8 mouse cellular contexts compared by ENCODE assay signal in the genomic region with DNA sequence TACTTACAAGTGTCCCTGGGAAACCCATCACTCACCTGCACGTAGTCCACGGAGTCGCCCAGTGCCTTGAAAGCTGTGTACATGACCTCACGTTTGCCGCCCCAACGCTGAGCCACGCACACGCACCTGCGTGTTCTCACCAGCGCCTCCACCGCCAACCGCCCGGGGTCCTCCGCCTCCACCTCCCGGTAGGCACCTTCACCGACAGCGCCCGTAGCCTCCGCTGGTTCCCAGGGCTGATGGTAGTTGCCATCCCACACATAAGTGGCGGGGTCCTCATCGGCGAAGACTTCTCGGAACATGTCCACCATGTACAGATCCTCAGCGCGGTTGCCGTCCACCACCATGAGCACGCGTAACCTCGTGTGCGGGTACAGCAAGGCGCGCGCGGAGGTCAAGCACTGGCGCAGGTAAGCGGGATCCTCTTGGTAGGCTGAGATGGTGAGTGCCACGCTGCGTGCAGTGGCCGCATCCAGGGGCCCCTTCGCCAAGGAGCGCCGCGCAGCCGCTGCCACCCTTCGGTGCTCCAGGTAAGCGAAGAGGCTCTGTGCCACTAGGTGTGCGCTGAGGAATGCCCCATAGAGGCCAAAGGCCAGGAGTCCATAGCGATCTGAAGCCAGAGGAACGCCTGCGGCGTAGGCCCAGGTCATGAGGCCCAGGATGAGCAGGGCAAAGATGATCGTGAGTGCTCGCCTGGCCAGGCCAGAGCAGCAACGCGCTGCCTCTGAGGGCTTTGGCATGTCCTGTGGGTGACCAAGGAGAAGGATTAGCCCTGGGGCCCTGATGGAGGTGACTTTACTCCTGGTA. TPM values are rescaled to one million over a fixed set of nuclear protein-coding genes. Genes with fewer than 3 reads are reported as not detected.
A peak's percentile ranks its signal among the peaks of the same experiment; 100 is the strongest.
DNase-seq lines count a peak whose midpoint lies in the region; ATAC-seq and TF ChIP-seq lines count a peak whose summit lies in the region.

No protein-coding gene starts in this region.

- H3K4me3 ChIP-seq in stomach, embryonic 14.5 days (ENCODE audit: low read depth, low read length): no peak overlapping the region
- no peak overlapping the region for H3K4me3 ChIP-seq in stomach, postnatal 0 days (ENCODE audit: low read depth, low read length)
- H3K4me3 ChIP-seq in limb, embryonic 11.5 days (ENCODE audit: low read depth, low read length): no peak overlapping the region

- TF ChIP-seq EP300 in stomach, postnatal 0 days (optimal IDR thresholded peaks at IDR 0.05): no peak

- H3K4me2 ChIP-seq in stomach, embryonic 14.5 days (replicated peaks; ENCODE audit: low read depth, low read length): peak overlapping the region; percentile 22; the same call in 1 of the 2 replicates
- H3K4me2 ChIP-seq in stomach, postnatal 0 days (replicated peaks; ENCODE audit: low read depth): no peak overlapping the region
- no peak overlapping the region for H3K4me2 ChIP-seq in limb, embryonic 11.5 days (ENCODE audit: low read depth, severe bottlenecking)

- WGBS in stomach, embryonic 14.5 days: 28% methylated on average over 55 of the region's 55 CpGs
- 38% methylated on average over 55 of the region's 55 CpGs for WGBS in stomach, postnatal 0 days
- WGBS in limb, embryonic 11.5 days: 17% methylated on average over 55 of the region's 55 CpGs

- ATAC-seq in frontal cortex, adult (ENCODE audit: low TSS enrichment): peak; percentile 76
- ATAC-seq in stomach, embryonic 14.5 days (ENCODE audit: insufficient number of reproducible peaks, insufficient read depth, low FRiP score, low read depth): peak; percentile 42; the same call in 1 of the 2 replicates
- ATAC-seq in stomach, postnatal 0 days (ENCODE audit: low FRiP score, low TSS enrichment): no peak
- peak; percentile 26; the same call in 1 of the 2 replicates for ATAC-seq in limb, embryonic 11.5 days (ENCODE audit: insufficient number of reproducible peaks, low FRiP score, low TSS enrichment, low read depth)
- no peak for ATAC-seq in erythroid progenitor cell, adult 5-6 weeks (replicated peaks; ENCODE audit: low FRiP score, poor library complexity, severe bottlenecking)

- no peaks in the 10 kb centered on the region for H3K4me1 ChIP-seq in stomach, embryonic 14.5 days (ENCODE audit: control insufficient read depth, insufficient read depth, low read length)
- H3K4me1 ChIP-seq in stomach, postnatal 0 days (replicated peaks; ENCODE audit: control insufficient read depth, insufficient read depth): no peaks in the 10 kb centered on the region
- H3K4me1 ChIP-seq in limb, embryonic 11.5 days (ENCODE audit: control insufficient read depth, insufficient read depth, low read length): peaks cover 1% of the 10 kb centered on the region

- DNase-seq in frontal cortex, postnatal 10 days (ENCODE audit: low spot score in 2 of 2): no peak
- DNase-seq in stomach, postnatal 0 days (ENCODE audit: low spot score): no peak
- DNase-seq in limb, embryonic 11.5 days (ENCODE audit: low spot score): peak; percentile 32
- DNase-seq in adrenal gland, postnatal 4 days (ENCODE audit: low spot score in 2 of 2): no peak
- no peak for DNase-seq in embryo, embryonic 11 days

- no peaks in the 10 kb centered on the region for H3K9me3 ChIP-seq in stomach, embryonic 14.5 days (ENCODE audit: control insufficient read depth, low read depth, low read length)
- H3K9me3 ChIP-seq in stomach, postnatal 0 days (ENCODE audit: control insufficient read depth, low read length): no peaks in the 10 kb centered on the region
- no peaks in the 10 kb centered on the region for H3K9me3 ChIP-seq in limb, embryonic 11.5 days (ENCODE audit: control insufficient read depth, low read length)

- no peak overlapping the region for H3K9ac ChIP-seq in stomach, embryonic 14.5 days (replicated peaks; ENCODE audit: low read depth, low read length)
- H3K9ac ChIP-seq in stomach, postnatal 0 days (ENCODE audit: low read length): no peak overlapping the region
- H3K9ac ChIP-seq in limb, embryonic 11.5 days (ENCODE audit: low read length): no peak overlapping the region

- TF ChIP-seq CTCF in stomach, postnatal 0 days (IDR thresholded peaks at IDR 0.05; ENCODE audit: low read depth): no peak

- no peak overlapping the region for H3K27ac ChIP-seq in stomach, embryonic 14.5 days (ENCODE audit: low read length)
- H3K27ac ChIP-seq in stomach, postnatal 0 days (replicated peaks): no peak overlapping the region
- H3K27ac ChIP-seq in limb, embryonic 11.5 days (replicated peaks; ENCODE audit: low read depth, low read length): no peak overlapping the region

- H3K36me3 ChIP-seq in stomach, embryonic 14.5 days (ENCODE audit: control insufficient read depth, insufficient read depth, low read length): peaks cover 4% of the 10 kb centered on the region; the same call in 1 of the 2 replicates
- no peaks in the 10 kb centered on the region for H3K36me3 ChIP-seq in stomach, postnatal 0 days (ENCODE audit: control insufficient read depth, insufficient read depth, low read length)
- no peaks in the 10 kb centered on the region for H3K36me3 ChIP-seq in limb, embryonic 11.5 days (ENCODE audit: control insufficient read depth, insufficient read depth, low read length)

- H3K27me3 ChIP-seq in stomach, embryonic 14.5 days (ENCODE audit: control insufficient read depth, insufficient read depth, low read length): no peaks in the 10 kb centered on the region
- no peaks in the 10 kb centered on the region for H3K27me3 ChIP-seq in stomach, postnatal 0 days (ENCODE audit: control insufficient read depth, insufficient read depth, low read length)
- peaks cover 10% of the 10 kb centered on the region for H3K27me3 ChIP-seq in limb, embryonic 11.5 days (ENCODE audit: control insufficient read depth, insufficient read depth, low read length)

RNA-seq across cellular contexts. Expression of a gene that starts 4.9 kb away (rescaled TPM):
- 3.1 and 4.0 TPM in 2 replicates for polyA plus RNA-seq in stomach, embryonic 14.5 days (2014; fragmentation: Nextera tagmentation; extraction: Ambion mirVana)
- 0.78 and 0.98 TPM in 2 replicates for polyA plus RNA-seq in stomach, postnatal 0 days (2015; fragmentation: Nextera tagmentation; extraction: Ambion mirVana)
- polyA plus RNA-seq in limb, embryonic 11.5 days (2014; fragmentation: Nextera tagmentation; extraction: Ambion mirVana): 1.5 and 2.0 TPM in 2 replicates
- total RNA-seq in adrenal gland, postnatal 4 days (2021): under 1 TPM in 1 of 2 experiments, not detected in 1; 0.20 TPM
- total RNA-seq in erythroid progenitor cell, adult 5-6 weeks (2015; ENCODE audit: low replicate concordance): not detected in 2 replicates
- total RNA-seq in erythroid progenitor cell, adult 5-6 weeks (2017; ENCODE audit: low replicate concordance): not detected in 2 replicates

RNA-seq across cellular contexts. Expression of a gene that starts 23.2 kb away (rescaled TPM):
- polyA plus RNA-seq in stomach, embryonic 14.5 days (2014; fragmentation: Nextera tagmentation; extraction: Ambion mirVana): 40.9 and 42.9 TPM in 2 replicates
- 7.9 and 8.2 TPM in 2 replicates for polyA plus RNA-seq in stomach, postnatal 0 days (2015; fragmentation: Nextera tagmentation; extraction: Ambion mirVana)
- 35.5 and 39.7 TPM in 2 replicates for polyA plus RNA-seq in limb, embryonic 11.5 days (2014; fragmentation: Nextera tagmentation; extraction: Ambion mirVana)
- 100 to 1,000 TPM; 120 to 124 TPM for total RNA-seq in adrenal gland, postnatal 4 days (2021)
- not detected in 2 replicates for total RNA-seq in erythroid progenitor cell, adult 5-6 weeks (2015; ENCODE audit: low replicate concordance)
- total RNA-seq in erythroid progenitor cell, adult 5-6 weeks (2017; ENCODE audit: low replicate concordance): not detected in 2 replicates

RNA-seq across cellular contexts. Expression of a gene that starts 33.6 kb away (rescaled TPM):
- 0.30 and 0.32 TPM in 2 replicates for polyA plus RNA-seq in stomach, embryonic 14.5 days (2014; fragmentation: Nextera tagmentation; extraction: Ambion mirVana)
- polyA plus RNA-seq in stomach, postnatal 0 days (2015; fragmentation: Nextera tagmentation; extraction: Ambion mirVana): 0.36 and 0.59 TPM in 2 replicates
- polyA plus RNA-seq in limb, embryonic 11.5 days (2014; fragmentation: Nextera tagmentation; extraction: Ambion mirVana): not detected in 2 replicates
- under 1 TPM; 0.31 to 0.76 TPM for total RNA-seq in adrenal gland, postnatal 4 days (2021)
- 5.0 and 13.4 TPM in 2 replicates for total RNA-seq in erythroid progenitor cell, adult 5-6 weeks (2015; ENCODE audit: low replicate concordance)
- total RNA-seq in erythroid progenitor cell, adult 5-6 weeks (2017; ENCODE audit: low replicate concordance): 4.5 and 9.2 TPM in 2 replicates

RNA-seq across cellular contexts. Expression of a gene that starts 37.5 kb away (rescaled TPM):
- polyA plus RNA-seq in stomach, embryonic 14.5 days (2014; fragmentation: Nextera tagmentation; extraction: Ambion mirVana): 0.55 TPM in 1 of 2 replicates, not detected in the other
- polyA plus RNA-seq in stomach, postnatal 0 days (2015; fragmentation: Nextera tagmentation; extraction: Ambion mirVana): 0.19 and 0.27 TPM in 2 replicates
- polyA plus RNA-seq in limb, embryonic 11.5 days (2014; fragmentation: Nextera tagmentation; extraction: Ambion mirVana): not detected in 2 replicates
- 1 to 10 TPM; 1.8 to 2.0 TPM for total RNA-seq in adrenal gland, postnatal 4 days (2021)
- 63.3 and 73.2 TPM in 2 replicates for total RNA-seq in erythroid progenitor cell, adult 5-6 weeks (2015; ENCODE audit: low replicate concordance)
- total RNA-seq in erythroid progenitor cell, adult 5-6 weeks (2017; ENCODE audit: low replicate concordance): 4.9 and 13.5 TPM in 2 replicates

RNA-seq across cellular contexts. Expression of a gene that starts 37.5 kb away (rescaled TPM):
- polyA plus RNA-seq in stomach, embryonic 14.5 days (2014; fragmentation: Nextera tagmentation; extraction: Ambion mirVana): not detected in 2 replicates
- not detected in 2 replicates for polyA plus RNA-seq in stomach, postnatal 0 days (2015; fragmentation: Nextera tagmentation; extraction: Ambion mirVana)
- not detected in 2 replicates for polyA plus RNA-seq in limb, embryonic 11.5 days (2014; fragmentation: Nextera tagmentation; extraction: Ambion mirVana)
- total RNA-seq in adrenal gland, postnatal 4 days (2021): not detected
- total RNA-seq in erythroid progenitor cell, adult 5-6 weeks (2015; ENCODE audit: low replicate concordance): not detected in 2 replicates
- total RNA-seq in erythroid progenitor cell, adult 5-6 weeks (2017; ENCODE audit: low replicate concordance): not detected in 2 replicates

Comparison
In these comparisons a context has a peak if more than half of its experiments do, and no peak if none do; other contexts are left out.
1. ATAC-seq: peak in frontal cortex, adult (single experiment), stomach, embryonic 14.5 days (single experiment) and limb, embryonic 11.5 days (single experiment); none in stomach, postnatal 0 days (single experiment) and erythroid progenitor cell, adult 5-6 weeks (single experiment).